Mouse (Mus musculus) erythroblast, adult 5-6 weeks (primary cell): ENCODE data around the gene Pde4b. TPM values are rescaled to one million over a fixed set of nuclear protein-coding genes. Genes with fewer than 3 reads are reported as not detected.

Experiments
- ATAC-seq: replicated peaks from 2 replicates; pipeline ENCODE4 v1.8.0; 2016; ENCODE audit warnings: moderate number of reproducible peaks, mild to moderate bottlenecking, moderate TSS enrichment, inconsistent platforms; ENCODE audit not compliant: poor library complexity, low FRiP score, severe bottlenecking
- total RNA-seq, 2 experiments: library from RNA; stranded (forward) in 1 of 2; stranded (reverse) in 1 of 2; fragments of 150-400 nt in 1 of 2; fragments of 200-764, 138-1000 nt in 1 of 2; gene quantifications; 2 replicates each; pipeline versions ENCODE4 v1.2.3 to v1.2.4; 2015 to 2017; ENCODE audit warnings: low replicate concordance in 2 of 2

The Pde4b gene
- total RNA-seq (2015; ENCODE audit: low replicate concordance) (4.0 and 5.4 TPM in 2 replicates), total RNA-seq (2017; ENCODE audit: low replicate concordance) (2.3 and 3.5 TPM in 2 replicates)

- no peak for ATAC-seq
Observed at GRCm38 (mm10) chr4:102087091-102087565, at the start of gene Pde4b. Gene Pde4b (plus strand): TSS chr4:102087543.

GRCm38 (mm10) chr4:102040190-102040589, 47.2 kb upstream of the Pde4b start:
- ATAC-seq = no peak

- ATAC-seq = no peak
Observed at GRCm38 (mm10) chr4:102045183-102046140, 41.9 kb upstream of the Pde4b start.

GRCm38 (mm10) chr4:102049368-102049767, 38.0 kb upstream of the Pde4b start:
- ATAC-seq = peak; percentile 100

GRCm38 (mm10) chr4:102061322-102061721, 26.0 kb upstream of the Pde4b start:
- ATAC-seq = no peak

- ATAC-seq = no peak
Observed at GRCm38 (mm10) chr4:102069314-102069713, 18.0 kb upstream of the Pde4b start.

GRCm38 (mm10) chr4:102086336-102086735, 1.0 kb upstream of the Pde4b start:
- ATAC-seq = no peak

- ATAC-seq = no peak
Observed at GRCm38 (mm10) chr4:102087566-102088234, 357 bp downstream of the Pde4b start.

GRCm38 (mm10) chr4:102088235-102088867, 1.0 kb downstream of the Pde4b start:
- ATAC-seq = no peak

GRCm38 (mm10) chr4:102095851-102096250, 8.5 kb downstream of the Pde4b start:
- ATAC-seq = no peak

GRCm38 (mm10) chr4:102102241-102102640, 14.9 kb downstream of the Pde4b start:
- ATAC-seq = no peak

GRCm38 (mm10) chr4:102104534-102105014, 17.2 kb downstream of the Pde4b start:
- no peak for ATAC-seq

- ATAC-seq = no peak
Observed at GRCm38 (mm10) chr4:102106771-102107170, 19.4 kb downstream of the Pde4b start.

- no peak for ATAC-seq
Observed at GRCm38 (mm10) chr4:102119454-102119853, 32.1 kb downstream of the Pde4b start.

GRCm38 (mm10) chr4:102136366-102136849, 49.1 kb downstream of the Pde4b start:
- ATAC-seq = no peak

- ATAC-seq = no peak
Observed at GRCm38 (mm10) chr4:102138346-102138745, 51.0 kb downstream of the Pde4b start.

GRCm38 (mm10) chr4:102141241-102141640, 53.9 kb downstream of the Pde4b start:
- no peak for ATAC-seq

GRCm38 (mm10) chr4:102148766-102149165, 61.4 kb downstream of the Pde4b start:
- ATAC-seq = no peak

GRCm38 (mm10) chr4:102159178-102159577, 71.8 kb downstream of the Pde4b start:
- no peak for ATAC-seq

GRCm38 (mm10) chr4:102171636-102172035, 84.3 kb downstream of the Pde4b start:
- ATAC-seq = no peak
